Mouse (Mus musculus): ENCODE data around the gene Tbc1d10a. TPM values are rescaled to one million over a fixed set of nuclear protein-coding genes. Genes with fewer than 3 reads are reported as not detected.

Gene Tbc1d10a
- 10 to 100 TPM; 88.5 to 90.6 TPM for polyA plus RNA-seq (2017; shearing (Covaris generic))

GRCm38 (mm10) chr11:4186486-4187317 is at the start of gene Tbc1d10a:
Gene Tbc1d10a, plus strand, starts transcription at chr11:4186789.

DNA sequence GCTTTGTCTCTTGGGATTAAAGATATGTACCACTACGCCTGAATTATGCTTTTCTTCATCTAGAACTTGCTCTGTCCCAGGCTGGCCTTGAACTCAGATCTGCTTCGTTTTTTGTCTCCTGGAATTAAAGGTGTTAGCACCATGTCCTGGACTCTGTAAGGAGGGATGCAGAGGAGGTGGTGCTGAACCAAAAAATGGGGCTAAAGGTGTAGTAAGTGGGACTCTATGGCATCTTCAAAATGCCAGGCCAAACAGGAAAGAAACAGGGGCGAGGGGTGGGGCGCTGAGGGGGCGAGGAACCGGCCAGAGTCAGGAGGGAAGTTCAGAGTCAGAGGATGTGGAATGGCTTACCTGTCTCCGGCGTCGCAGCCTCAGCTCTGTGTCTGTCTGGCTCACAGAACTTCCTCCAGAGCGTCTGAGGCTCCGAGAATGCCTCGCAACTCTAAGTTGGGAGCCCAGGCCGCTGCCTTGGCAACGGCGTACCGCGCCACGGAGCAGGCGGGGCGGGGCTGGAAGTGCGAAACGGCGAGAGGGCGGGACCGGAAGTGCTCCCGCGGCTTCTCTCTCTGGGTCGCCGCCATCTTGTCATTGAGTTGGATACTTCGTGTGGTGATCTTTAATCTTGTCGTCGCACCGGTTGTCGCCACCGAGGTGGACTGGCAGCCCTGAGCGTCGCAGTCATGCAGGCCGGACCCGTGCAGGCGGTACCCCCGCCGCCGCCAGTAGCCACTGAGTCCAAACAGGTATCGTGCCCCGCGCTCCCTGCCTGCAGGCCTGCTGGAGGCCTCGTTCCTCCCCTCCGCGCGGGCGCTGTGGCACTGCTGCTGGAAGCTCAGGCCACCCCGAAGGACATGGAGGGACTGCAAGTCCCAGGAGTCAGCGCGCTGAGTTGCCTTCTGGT is 26.5 kb upstream of the Tbc1d10a start, which contains the start of the genes Ccdc157 and Sf3a1:
TSS of gene Ccdc157 (minus strand) at position 486 of the 901 bp plus-strand sequence.
TSS of gene Sf3a1 (plus strand) at position 543 of the 901 bp plus-strand sequence.

DNA sequence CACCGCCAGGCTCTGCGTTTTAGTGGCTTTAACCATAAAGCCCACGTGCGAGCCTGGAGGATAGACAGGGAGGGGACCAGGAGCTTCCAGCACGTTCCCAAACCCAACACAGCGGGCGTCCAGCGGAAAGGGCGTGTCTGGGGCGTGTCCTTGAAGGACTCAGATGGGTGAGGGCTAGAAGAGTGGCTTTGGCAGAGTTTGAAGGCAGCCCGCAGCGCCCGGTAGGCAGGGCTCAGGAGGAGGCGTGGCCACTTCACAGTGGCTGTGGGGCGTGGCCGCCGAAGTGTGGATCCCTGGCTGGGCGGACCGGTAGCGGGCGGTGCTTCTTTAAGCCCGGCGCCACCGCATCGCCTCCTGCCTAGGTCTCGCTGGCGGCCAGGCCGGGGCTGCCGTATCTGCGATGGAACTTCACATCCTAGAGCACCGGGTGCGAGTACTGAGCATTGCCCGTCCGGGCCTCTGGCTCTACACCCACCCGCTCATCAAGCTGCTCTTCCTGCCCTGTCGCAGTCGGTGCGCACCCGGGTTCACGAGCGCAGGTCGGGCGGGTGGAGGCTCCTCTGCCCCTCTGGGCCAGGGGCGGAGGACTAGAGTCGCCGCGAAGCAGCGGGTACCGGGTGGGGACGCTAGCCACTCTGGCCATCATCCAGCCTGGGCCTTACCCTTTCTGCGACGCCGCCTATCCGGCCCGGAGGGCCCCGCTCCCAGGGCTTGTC is 31.5 kb downstream of the Tbc1d10a start, which contains the start of gene Castor1:
TSS of gene Castor1 (plus strand) at position 312 of the 716 bp plus-strand sequence.

GRCm38 (mm10) chr11:4235665-4236545 is 49.3 kb downstream of the Tbc1d10a start, which contains the start of gene Osm:
Gene Osm, plus strand, starts transcription at chr11:4236420.

GRCm38 (mm10) chr11:4256846-4257607 is 70.4 kb downstream of the Tbc1d10a start, which contains the start of gene Lif:
Gene Lif, plus strand, starts transcription at chr11:4257557.

Other genes starting within 250 kb of the Tbc1d10a start
- 10 to 100 TPM; 65.1 to 85.9 TPM for gene Pes1, start 222.8 kb upstream of the Tbc1d10a start, polyA plus RNA-seq (2017; shearing (Covaris generic))
- under 1 TPM in 1 of 2 experiments, not detected in 1; 0.16 TPM for gene 4930556J24Rik, start 210.0 kb upstream of the Tbc1d10a start, polyA plus RNA-seq (2017; shearing (Covaris generic))
- gene Gal3st1, start 203.2 kb upstream of the Tbc1d10a start, polyA plus RNA-seq (2017; shearing (Covaris generic)), result under 1 TPM in 1 of 2 experiments, not detected in 1; 0.36 TPM
- gene Sec14l4, start 155.3 kb upstream of the Tbc1d10a start, polyA plus RNA-seq (2017; shearing (Covaris generic)), result under 1 TPM in 1 of 2 experiments, not detected in 1; 0.23 TPM
- not detected for gene Sec14l3, start 121.9 kb upstream of the Tbc1d10a start, polyA plus RNA-seq (2017; shearing (Covaris generic))
- gene Mtfp1, start 91.3 kb upstream of the Tbc1d10a start, polyA plus RNA-seq (2017; shearing (Covaris generic)), result 1 to 10 TPM; 1.6 to 2.1 TPM
- gene Sec14l2, start 63.4 kb upstream of the Tbc1d10a start, polyA plus RNA-seq (2017; shearing (Covaris generic)), result 1 to 10 TPM in 1 of 2 experiments, under 1 TPM in 1; 0.64 to 1.6 TPM
- gene Rnf215, start 51.6 kb upstream of the Tbc1d10a start, polyA plus RNA-seq (2017; shearing (Covaris generic)), result 10 to 100 TPM; 39.7 to 53.0 TPM
- 1 to 10 TPM; 1.5 to 2.9 TPM for gene Ccdc157, start 26.5 kb upstream of the Tbc1d10a start, polyA plus RNA-seq (2017; shearing (Covaris generic))
- 10 to 100 TPM; 47.2 to 68.5 TPM for gene Sf3a1, start 26.4 kb upstream of the Tbc1d10a start, polyA plus RNA-seq (2017; shearing (Covaris generic))
- 10 to 100 TPM; 47.4 to 66.5 TPM for gene Castor1, start 31.4 kb downstream of the Tbc1d10a start, polyA plus RNA-seq (2017; shearing (Covaris generic))
- 10 to 100 TPM; 29.3 to 38.8 TPM for gene Osm, start 49.6 kb downstream of the Tbc1d10a start, polyA plus RNA-seq (2017; shearing (Covaris generic))
- gene Lif, start 70.8 kb downstream of the Tbc1d10a start, polyA plus RNA-seq (2017; shearing (Covaris generic)), result 1 to 10 TPM; 5.1 to 9.3 TPM

Data from activated CD4-positive, CD25-positive, alpha-beta regulatory T cell (primary cell).